Mouse (Mus musculus): ENCODE data around the gene Dact2. TPM values are rescaled to one million over a fixed set of nuclear protein-coding genes. Genes with fewer than 3 reads are reported as not detected.

Gene Dact2
- polyA plus RNA-seq, 2 experiments from 2014 or later: not detected

DNA sequence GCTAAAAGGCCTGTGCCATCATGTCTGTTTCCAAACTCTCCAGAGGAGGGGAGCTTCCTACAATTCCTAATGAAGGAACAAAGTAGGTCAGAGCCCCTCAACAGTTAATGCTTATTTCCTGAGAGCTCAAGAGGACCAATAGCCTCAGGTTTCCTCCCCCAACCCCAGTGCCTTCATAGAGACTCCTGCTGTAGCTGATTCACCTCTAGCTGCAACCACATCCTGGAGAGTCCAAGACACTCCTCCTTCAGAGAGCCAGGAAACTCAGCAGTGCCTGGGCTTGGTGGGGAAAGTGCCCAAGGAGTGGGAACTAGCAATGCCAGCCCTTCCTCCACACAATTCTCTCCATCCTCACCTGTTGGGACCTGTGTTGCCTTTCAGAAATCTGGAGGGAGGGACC is 31.4 kb downstream of the Dact2 start:
- no peak for ATAC-seq

DNA sequence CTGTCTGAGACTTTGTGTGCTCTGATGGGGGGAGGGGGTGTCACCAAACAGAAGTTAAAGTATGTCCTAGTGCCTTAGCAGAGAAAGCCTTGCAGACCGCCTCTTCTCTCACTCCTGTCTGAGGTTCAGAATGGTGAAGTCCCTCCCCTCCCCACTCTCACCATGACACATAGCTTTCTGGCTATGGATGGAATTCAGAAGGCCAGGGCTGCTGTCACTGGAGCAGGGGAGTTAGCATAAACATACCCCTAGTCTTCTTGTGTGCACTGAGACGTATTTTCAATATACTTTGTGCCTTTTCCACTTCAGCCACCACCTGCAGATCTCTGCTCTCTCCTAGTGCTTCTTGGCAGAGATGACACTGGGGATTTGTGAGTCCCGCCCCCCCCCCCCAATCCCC is 31.9 kb downstream of the Dact2 start:
- no peak for ATAC-seq

DNA sequence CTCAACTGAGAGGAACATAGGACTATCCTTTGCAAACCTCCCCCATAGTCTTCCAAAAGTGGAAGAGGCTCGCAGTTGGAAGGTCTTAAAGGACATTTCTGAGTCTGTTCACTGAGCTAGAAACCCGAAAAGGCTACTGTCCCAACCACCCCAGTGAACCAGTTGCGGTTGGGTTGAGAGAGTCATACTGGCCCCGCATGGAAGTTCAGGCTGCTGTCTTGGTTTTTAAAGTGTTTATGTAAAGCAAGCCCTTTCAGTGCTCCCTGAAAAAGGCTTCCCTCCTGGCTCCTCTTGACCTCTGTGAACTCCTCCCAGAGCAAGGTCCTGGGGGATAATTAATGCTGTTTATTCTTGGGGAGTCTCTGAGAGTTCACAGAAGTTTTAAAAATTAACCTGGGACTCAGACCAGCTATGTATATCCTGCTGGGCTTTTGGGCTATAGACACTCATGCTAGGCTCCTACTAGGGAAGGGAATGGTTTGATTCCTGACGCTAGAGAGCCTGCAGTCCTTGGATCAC is 33.1 kb downstream of the Dact2 start:
- ATAC-seq: no peak

DNA sequence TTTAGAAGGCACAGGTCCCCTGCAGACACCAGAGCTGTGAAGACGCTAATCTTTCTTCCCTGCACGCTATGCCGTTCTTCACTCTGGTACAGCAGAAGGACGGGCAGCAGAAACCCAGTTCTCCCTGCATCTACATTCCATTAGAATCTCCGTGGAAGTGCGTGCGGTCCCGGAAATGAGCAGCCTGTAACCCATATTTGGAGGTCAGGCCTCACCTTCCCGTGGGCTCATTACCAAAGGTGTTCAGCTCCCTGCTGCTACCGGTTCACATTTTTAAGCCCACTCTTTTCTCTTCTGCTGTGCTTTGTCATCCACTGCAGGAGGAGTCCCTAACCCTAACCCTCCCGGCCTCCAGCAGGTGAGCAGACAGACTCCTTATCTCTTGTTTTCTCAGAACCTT is 34.7 kb downstream of the Dact2 start:
- ATAC-seq: no peak

DNA sequence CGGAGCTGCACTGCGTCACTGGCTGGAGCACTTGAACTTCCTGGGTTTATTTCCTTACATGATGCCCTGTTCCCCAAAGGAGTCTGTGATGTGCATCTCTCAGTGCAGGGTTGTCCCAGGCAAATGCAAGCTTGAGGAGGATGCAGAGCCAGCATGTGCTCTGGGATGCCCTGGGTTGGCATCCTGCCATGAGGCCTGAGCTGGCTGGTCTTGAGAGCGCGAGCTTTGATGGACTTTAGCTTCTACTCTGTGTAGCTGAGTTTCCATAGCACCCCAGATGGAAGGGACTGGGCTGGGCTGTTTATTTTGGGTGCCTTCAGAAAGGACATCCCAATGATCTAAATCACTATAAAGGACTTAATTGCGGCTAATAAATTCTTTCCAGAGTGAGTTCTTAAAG is 36.5 kb downstream of the Dact2 start:
- no peak for ATAC-seq

DNA sequence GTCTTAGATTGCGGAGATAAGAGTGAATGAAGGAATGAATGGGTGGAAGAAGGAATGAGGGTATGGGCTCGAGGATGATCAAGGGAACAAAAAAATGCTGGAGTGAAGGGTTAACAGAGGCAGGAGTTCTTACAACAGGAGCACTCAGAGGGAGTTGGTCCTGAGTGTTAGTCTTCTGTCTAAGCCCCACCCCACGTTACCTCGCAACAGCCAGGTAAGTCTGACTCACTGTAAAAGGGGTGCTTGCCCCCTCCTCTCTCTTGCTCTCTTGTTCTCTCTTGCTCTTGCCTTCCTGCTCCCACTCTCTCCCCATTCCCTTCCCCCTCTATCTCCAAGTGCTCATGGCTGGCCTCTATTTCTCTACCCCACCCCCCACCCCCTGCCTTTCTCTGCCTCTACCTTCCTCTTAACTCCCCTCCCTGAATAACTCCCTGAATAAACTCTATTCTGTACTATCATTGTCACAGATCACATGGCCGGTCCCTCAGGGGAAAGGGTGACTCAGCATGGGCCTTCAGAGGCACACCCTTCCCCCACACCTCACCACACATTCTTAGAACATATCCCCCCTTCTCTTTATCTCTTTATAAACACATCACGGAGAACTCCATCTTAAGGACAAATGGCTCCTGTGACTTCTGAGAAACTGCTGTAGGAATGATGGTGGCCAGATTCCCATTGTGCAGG is 37.2 kb downstream of the Dact2 start:
- ATAC-seq: no peak

DNA sequence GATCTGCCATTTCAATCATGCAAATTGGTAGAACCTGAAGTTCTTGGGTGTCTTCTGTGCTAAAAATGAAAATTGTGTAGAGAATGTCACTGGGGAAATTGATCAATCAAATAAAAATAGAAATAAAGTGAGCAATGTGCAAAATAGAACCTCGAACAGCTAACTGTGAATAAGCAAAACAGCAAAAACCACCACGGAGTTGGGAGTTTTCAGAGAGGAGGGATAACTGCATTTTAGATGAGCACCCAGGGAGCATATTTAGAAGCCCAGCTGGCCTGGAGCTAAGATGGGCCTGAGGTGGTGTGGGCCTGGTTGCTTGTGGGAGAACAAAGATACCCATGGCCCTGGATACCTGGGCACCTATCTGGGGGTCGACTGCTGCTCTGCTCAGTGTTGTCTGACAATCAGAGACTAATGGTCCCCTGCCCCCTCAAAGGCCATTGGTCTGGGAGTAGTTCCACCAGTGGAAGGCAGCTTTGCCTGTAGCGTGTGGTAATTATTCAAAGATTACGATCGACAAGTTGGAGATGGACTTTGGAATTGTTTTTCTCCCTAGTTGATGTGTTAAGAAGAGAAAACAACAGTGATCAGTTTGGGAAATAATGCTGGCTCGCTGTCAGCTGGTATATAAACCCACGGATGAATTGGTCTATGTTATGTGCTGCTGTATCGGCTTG is 38.0 kb downstream of the Dact2 start:
- ATAC-seq: no peak

DNA sequence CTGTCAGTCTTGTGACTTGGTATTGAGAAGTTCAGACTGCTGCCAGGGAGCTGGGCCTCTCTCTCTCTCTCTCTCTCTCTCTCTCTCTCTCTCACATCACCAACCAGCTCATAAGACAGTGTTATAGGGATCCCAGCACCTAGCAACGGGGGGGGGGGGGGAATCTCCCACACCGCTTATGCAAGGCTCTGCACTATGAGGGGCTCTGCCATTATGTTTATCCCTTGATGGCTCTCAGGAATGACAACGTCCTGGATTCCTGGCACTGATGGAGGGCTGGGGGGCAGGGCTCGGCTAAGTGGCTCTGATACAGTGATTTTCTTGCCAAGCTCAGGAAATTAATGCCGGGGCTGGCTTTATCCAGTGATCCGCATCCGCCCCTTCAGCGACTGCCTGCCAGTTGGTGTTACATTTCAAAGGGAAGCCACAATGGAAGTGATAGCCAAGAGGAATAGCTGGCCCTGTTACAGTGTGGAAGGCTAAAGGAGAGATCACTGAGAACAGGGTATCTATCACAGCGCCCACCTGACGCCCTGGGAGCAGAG is 38.7 kb downstream of the Dact2 start:
- no peak for ATAC-seq

DNA sequence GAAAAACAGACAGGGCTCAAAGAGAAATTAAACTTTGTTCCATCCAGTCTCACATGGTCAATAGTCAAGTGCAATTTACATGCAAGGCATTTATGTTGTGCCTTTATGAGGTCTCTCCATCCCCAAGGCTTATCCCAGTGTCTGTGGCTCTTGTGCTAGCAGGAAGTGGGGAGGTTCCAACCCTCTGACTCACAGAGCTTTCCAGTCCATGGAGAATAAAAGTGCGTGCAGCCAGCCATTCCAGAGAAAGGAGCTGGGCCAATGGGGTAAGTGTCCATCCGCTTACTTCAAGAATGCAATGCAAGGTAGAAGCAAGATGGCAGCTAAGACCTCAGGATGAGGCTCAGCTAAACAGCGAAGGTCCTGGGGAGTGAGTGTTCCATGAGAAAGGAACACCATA is 43.3 kb downstream of the Dact2 start:
- ATAC-seq: no peak

DNA sequence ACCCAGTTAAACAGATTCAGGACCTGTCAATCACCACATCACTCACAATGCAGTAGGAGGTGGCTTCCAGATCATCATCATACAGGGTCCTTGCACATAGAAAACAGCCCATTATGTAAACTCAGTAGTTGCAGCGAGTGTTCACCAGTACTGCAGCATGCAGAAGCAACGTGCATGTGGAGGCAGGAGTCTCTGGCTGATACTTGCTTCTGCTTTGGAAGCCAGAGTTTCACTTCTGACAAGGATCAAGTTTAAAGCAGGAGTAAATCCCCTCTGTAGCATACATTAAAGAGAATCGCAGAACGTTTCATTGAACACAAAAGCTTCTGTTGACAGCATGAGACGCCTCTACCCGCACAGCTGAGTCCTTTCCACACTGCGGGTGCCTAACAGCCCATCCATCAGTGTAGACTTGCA is 46.3 kb downstream of the Dact2 start:
- ATAC-seq: no peak

Other genes with a start within 250 kb of the Dact2 start
- not detected for gene Gm7356, start 200.6 kb downstream of the Dact2 start, polyA plus RNA-seq (2017; shearing (Covaris generic))
- not detected for gene Gm7358, start 144.8 kb downstream of the Dact2 start, polyA plus RNA-seq (2017; shearing (Covaris generic))
- gene Smoc2, start 75.2 kb upstream of the Dact2 start, polyA plus RNA-seq (2017; shearing (Covaris generic)): not detected

Measured in CD4-positive, CD25-positive, alpha-beta regulatory T cell, adult 4 months (primary cell).